Comparison of ENCODE assay signal across 10 mouse cellular contexts in genomic region chr12:107981231-107981630, GRCm38 (mm10). TPM values are rescaled to one million over a fixed set of nuclear protein-coding genes. Genes with fewer than 3 reads are reported as not detected.
DNase-seq lines count a peak whose midpoint lies in the region; ATAC-seq lines count a peak whose summit lies in the region.
"Had no signal": no experiment of that assay in that cellular context is flagged by ENCODE, and none has a peak within 500 bp of the region (broad histone marks: within the 10 kb centered on the region; RNA-seq: fewer than 3 reads in every experiment).

No protein-coding gene starts in this region.

- H3K27ac ChIP-seq in heart, embryonic 15.5 days, result peak overlapping the region; percentile 91
- peak overlapping the region; percentile 86 for H3K27ac ChIP-seq in forebrain, embryonic 15.5 days (replicated peaks)
- H3K27ac ChIP-seq in limb, embryonic 15.5 days, result no peak overlapping the region

- DNase-seq in heart, postnatal 36 days, result no peak
- DNase-seq in ES-CJ7 (ENCODE audit: low read depth, low spot score), result peak; percentile 19
- DNase-seq in cerebellum, postnatal 14 days, result no peak
- no peak for DNase-seq in adrenal gland, postnatal 14 days
- no peak for DNase-seq in liver

- peak overlapping the region; percentile 57 for H3K4me3 ChIP-seq in heart, embryonic 15.5 days
- H3K4me3 ChIP-seq in forebrain, embryonic 15.5 days, result peak overlapping the region; percentile 34; the same call in 1 of the 2 replicates
- no peak overlapping the region for H3K4me3 ChIP-seq in limb, embryonic 15.5 days

- H3K4me2 ChIP-seq in heart, embryonic 15.5 days, result peak overlapping the region; percentile 94
- H3K4me2 ChIP-seq in forebrain, embryonic 15.5 days (replicated peaks), result peak overlapping the region; percentile 72
- peak overlapping the region; percentile 68; the same call in 1 of the 2 replicates for H3K4me2 ChIP-seq in limb, embryonic 15.5 days

- intact Hi-C loops in heart, postnatal 36 days (cut with DNase I), result no loop called here

- no peaks in the 10 kb centered on the region for H3K9me3 ChIP-seq in heart, embryonic 15.5 days (replicated peaks)
- H3K9me3 ChIP-seq in forebrain, embryonic 15.5 days, result no peaks in the 10 kb centered on the region
- no peaks in the 10 kb centered on the region for H3K9me3 ChIP-seq in limb, embryonic 15.5 days

- no peak for ATAC-seq in heart, embryonic 15.5 days (replicated peaks; ENCODE audit: insufficient number of reproducible peaks, insufficient read depth, low FRiP score, low read depth)
- no peak for ATAC-seq in forebrain, embryonic 15.5 days (replicated peaks)
- ATAC-seq in limb, embryonic 15.5 days (ENCODE audit: insufficient number of reproducible peaks, low FRiP score, low TSS enrichment, low read depth), result no peak

- H3K36me3 ChIP-seq in heart, embryonic 15.5 days, result no peaks in the 10 kb centered on the region
- 0 out of 2 replicates have a peak, but pooled peaks cover 3% of the 10 kb centered on the region for H3K36me3 ChIP-seq in forebrain, embryonic 15.5 days
- H3K36me3 ChIP-seq in limb, embryonic 15.5 days, result no peaks in the 10 kb centered on the region

- no peaks in the 10 kb centered on the region for H3K27me3 ChIP-seq in heart, embryonic 15.5 days
- no peaks in the 10 kb centered on the region for H3K27me3 ChIP-seq in forebrain, embryonic 15.5 days
- no peaks in the 10 kb centered on the region for H3K27me3 ChIP-seq in limb, embryonic 15.5 days

- peaks cover 53% of the 10 kb centered on the region for H3K4me1 ChIP-seq in heart, embryonic 15.5 days (replicated peaks)
- peaks cover 99% of the 10 kb centered on the region for H3K4me1 ChIP-seq in forebrain, embryonic 15.5 days
- peaks cover 50% of the 10 kb centered on the region for H3K4me1 ChIP-seq in limb, embryonic 15.5 days

- H3K9ac ChIP-seq in heart, embryonic 15.5 days, result no peak overlapping the region; the same call in 1 of the 2 replicates
- peak overlapping the region; percentile 52 for H3K9ac ChIP-seq in forebrain, embryonic 15.5 days (replicated peaks)
- H3K9ac ChIP-seq in limb, embryonic 15.5 days, result no peak overlapping the region

- 64% methylated on average over 6 of the region's 6 CpGs for WGBS in heart, embryonic 15.5 days
- 17% methylated on average over 6 of the region's 6 CpGs for WGBS in forebrain, embryonic 15.5 days
- WGBS in limb, embryonic 15.5 days, result 26% methylated on average over 6 of the region's 6 CpGs

RNA-seq across cellular contexts. Expression of gene Bcl11b, which starts 22.2 kb away (rescaled TPM):
- polyA plus RNA-seq in heart, embryonic 15.5 days (2015; fragmentation: Nextera tagmentation; extraction: Ambion mirVana), result 4.6 and 9.3 TPM in 2 replicates
- under 1 TPM; 0.76 to 0.86 TPM for total RNA-seq in heart, postnatal 36 days (2021)
- 109 and 117 TPM in 2 replicates for polyA plus RNA-seq in forebrain, embryonic 15.5 days (2015; fragmentation: Nextera tagmentation; extraction: Ambion mirVana)
- polyA plus RNA-seq in limb, embryonic 15.5 days (2015; fragmentation: Nextera tagmentation; extraction: Ambion mirVana), result 14.3 and 19.9 TPM in 2 replicates
- 1.0 and 4.7 TPM in 2 replicates for total RNA-seq in adrenal gland, postnatal 14 days (2021)
- total RNA-seq: common myeloid progenitor, adult 5-6 weeks had no signal
- polyA plus RNA-seq: C2C12 had no signal
